Mouse (Mus musculus): ENCODE measurements around the gene Gpha2. TPM values are rescaled to one million over a fixed set of nuclear protein-coding genes. Genes with fewer than 3 reads are reported as not detected.

Gene Gpha2
- polyA plus RNA-seq, 1 experiment, result not detected

DNA sequence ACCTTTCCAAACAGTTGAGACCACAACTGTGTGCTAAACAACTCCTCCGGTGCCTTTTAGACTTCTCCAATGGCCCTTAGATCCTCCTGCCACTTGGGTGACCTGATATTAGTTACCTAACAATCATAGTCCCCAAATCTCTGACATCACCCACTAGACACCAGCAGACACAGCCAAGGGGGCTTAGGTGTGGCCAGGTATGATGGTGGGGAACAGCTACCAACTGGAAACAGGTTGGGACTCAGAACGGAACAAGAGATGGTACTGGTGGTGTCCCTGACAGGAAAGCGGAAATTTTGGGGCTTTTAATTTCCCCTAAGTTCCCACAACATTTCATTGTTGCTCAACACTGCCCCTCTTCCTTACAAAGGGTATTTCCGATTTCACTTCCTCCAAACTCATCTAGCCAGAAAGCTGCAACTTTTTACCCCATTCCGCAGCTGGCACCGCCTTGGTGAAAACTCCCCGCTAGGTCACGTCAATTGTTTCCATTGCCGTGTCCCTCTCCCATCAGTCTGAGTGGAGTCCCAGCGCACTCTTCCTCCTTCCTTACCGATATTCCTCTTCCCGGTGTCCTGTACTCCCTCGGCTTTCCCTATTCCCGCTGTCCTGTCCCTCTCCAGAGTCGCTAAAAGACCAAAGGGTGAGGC lies 49.7 kb downstream of the Gpha2 start:
- H3K4me1 ChIP-seq (ENCODE audit: control insufficient read depth), result peaks cover 69% of the 10 kb centered on the region
- H3K27me3 ChIP-seq (ENCODE audit: control insufficient read depth), result no peaks in the 10 kb centered on the region
- peak overlapping the region; percentile 74 for H3K4me3 ChIP-seq (replicated peaks)
- H3K36me3 ChIP-seq (ENCODE audit: control insufficient read depth), result peaks cover 28% of the 10 kb centered on the region
- no peak for TF ChIP-seq GATA1 (IDR thresholded peaks at IDR 0.05; ENCODE audit: low read length)
- TF ChIP-seq TAL1 (IDR thresholded peaks at IDR 0.05; ENCODE audit: low read length), result no peak
- H3K9me3 ChIP-seq (ENCODE audit: control insufficient read depth, low read length), result no peaks in the 10 kb centered on the region

DNA sequence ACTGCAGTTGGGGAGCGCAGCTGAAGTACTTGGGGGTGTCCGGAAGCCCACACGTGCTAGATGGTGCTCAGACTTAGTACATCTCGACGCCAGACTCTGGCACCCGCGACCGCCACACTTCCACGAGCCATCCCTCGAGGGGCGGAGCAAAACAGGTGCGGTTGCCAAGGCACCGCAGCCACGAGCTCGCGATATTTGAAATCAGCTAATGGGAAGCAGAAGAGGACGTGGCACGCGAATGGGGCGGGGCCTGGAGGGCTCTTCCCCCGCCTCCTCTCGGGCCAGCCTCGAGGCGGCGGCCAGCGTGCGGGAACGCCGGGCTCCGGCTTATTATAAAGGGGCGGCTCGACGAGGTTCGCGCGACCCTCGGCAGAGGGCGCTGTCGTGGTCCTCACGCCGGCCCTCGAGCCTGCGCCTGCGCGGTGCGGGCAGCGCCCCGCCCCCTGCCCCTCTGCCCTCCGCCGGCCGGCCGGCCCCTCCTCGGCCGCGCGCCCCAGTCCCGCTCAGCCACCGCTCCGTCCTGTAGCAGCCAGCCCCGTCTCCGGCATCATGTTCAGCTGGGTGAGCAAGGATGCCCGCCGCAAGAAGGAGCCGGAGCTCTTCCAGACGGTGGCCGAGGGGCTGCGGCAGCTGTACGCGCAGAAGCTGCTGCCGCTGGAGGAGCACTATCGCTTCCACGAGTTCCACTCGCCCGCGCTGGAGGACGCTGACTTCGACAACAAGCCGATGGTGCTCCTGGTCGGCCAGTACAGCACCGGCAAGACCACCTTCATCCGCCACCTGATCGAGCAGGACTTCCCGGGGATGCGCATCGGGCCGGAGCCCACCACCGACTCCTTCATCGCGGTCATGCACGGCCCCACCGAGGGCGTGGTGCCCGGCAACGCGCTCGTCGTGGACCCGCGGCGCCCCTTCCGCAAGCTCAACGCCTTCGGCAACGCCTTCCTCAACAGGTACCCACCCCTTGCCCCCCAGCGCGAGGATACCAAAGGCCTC lies 50.5 kb downstream of the Gpha2 start, which contains the start of gene Ehd1:
Gene Ehd1 (plus strand): TSS at position 300 of the 996 bp plus-strand sequence.
- Histone ChIP-seq H3K36me3 (ENCODE audit: control insufficient read depth) (peaks cover 37% of the 10 kb centered on the region), H3K27me3 (ENCODE audit: control insufficient read depth) (no peaks in the 10 kb centered on the region), H3K4me1 (ENCODE audit: control insufficient read depth) (peaks cover 77% of the 10 kb centered on the region), H3K9me3 (ENCODE audit: control insufficient read depth, low read length) (no peaks in the 10 kb centered on the region), H3K4me3 (replicated peaks) (peak within 1 kb of the TSS; percentile 74)
- TF ChIP-seq TAL1 (IDR thresholded peaks at IDR 0.05; ENCODE audit: low read length), result no peak
- no peak for TF ChIP-seq GATA1 (IDR thresholded peaks at IDR 0.05; ENCODE audit: low read length)

Other genes with a start within 250 kb of the Gpha2 start
- not detected in 2 replicates for gene Slc22a20, start 240.2 kb upstream of the Gpha2 start, polyA plus RNA-seq (2012)
- gene Capn1, start 210.5 kb upstream of the Gpha2 start, polyA plus RNA-seq (2012), result 38.5 and 46.1 TPM in 2 replicates
- 9.5 and 10.2 TPM in 2 replicates for gene Syvn1, start 179.8 kb upstream of the Gpha2 start, polyA plus RNA-seq (2012)
- gene Mrpl49, start 168.6 kb upstream of the Gpha2 start, polyA plus RNA-seq (2012), result 4.9 and 6.3 TPM in 2 replicates
- gene Fau, start 168.5 kb upstream of the Gpha2 start, polyA plus RNA-seq (2012), result 521 and 530 TPM in 2 replicates
- gene Znhit2, start 165.2 kb upstream of the Gpha2 start, polyA plus RNA-seq (2012), result 8.6 and 9.3 TPM in 2 replicates
- gene Tm7sf2, start 158.0 kb upstream of the Gpha2 start, polyA plus RNA-seq (2012), result 0.31 and 1.4 TPM in 2 replicates
- gene Vps51, start 149.1 kb upstream of the Gpha2 start, polyA plus RNA-seq (2012), result 3.9 and 4.9 TPM in 2 replicates
- not detected in 2 replicates for gene Tmem262, start 146.3 kb upstream of the Gpha2 start, polyA plus RNA-seq (2012)
- 0.06 TPM in 1 of 2 replicates, not detected in the other for gene Gm28374, start 144.1 kb upstream of the Gpha2 start, polyA plus RNA-seq (2012)
- 5.1 and 6.9 TPM in 2 replicates for gene Zfpl1, start 141.4 kb upstream of the Gpha2 start, polyA plus RNA-seq (2012)
- 2.2 and 2.3 TPM in 2 replicates for gene Cdca5, start 141.4 kb upstream of the Gpha2 start, polyA plus RNA-seq (2012)
- 1.3 and 1.4 TPM in 2 replicates for gene AC131692.1, start 132.0 kb upstream of the Gpha2 start, polyA plus RNA-seq (2012)
- gene Naaladl1, start 120.6 kb upstream of the Gpha2 start, polyA plus RNA-seq (2012), result 0.26 and 0.35 TPM in 2 replicates
- 7.2 TPM in 2 replicates for gene Sac3d1, start 107.7 kb upstream of the Gpha2 start, polyA plus RNA-seq (2012)
- 87.4 and 91.3 TPM in 2 replicates for gene Snx15, start 98.1 kb upstream of the Gpha2 start, polyA plus RNA-seq (2012)
- gene Batf2, start 85.4 kb upstream of the Gpha2 start, polyA plus RNA-seq (2012), result 0.03 TPM in 1 of 2 replicates, not detected in the other
- gene Arl2, start 84.8 kb upstream of the Gpha2 start, polyA plus RNA-seq (2012), result 9.5 and 10.8 TPM in 2 replicates
- gene Majin, start 42.0 kb upstream of the Gpha2 start, polyA plus RNA-seq (2012), result not detected in 2 replicates
- gene Ppp2r5b, start 9.5 kb downstream of the Gpha2 start, polyA plus RNA-seq (2012), result 2.8 and 3.0 TPM in 2 replicates
- 5.6 and 6.0 TPM in 2 replicates for gene Atg2a, start 15.3 kb downstream of the Gpha2 start, polyA plus RNA-seq (2012)
- gene Ehd1, start 50.3 kb downstream of the Gpha2 start, polyA plus RNA-seq (2012), result 31.6 and 32.9 TPM in 2 replicates
- 0.62 and 0.69 TPM in 2 replicates for gene Cdc42bpg, start 80.1 kb downstream of the Gpha2 start, polyA plus RNA-seq (2012)
- gene Men1, start 108.6 kb downstream of the Gpha2 start, polyA plus RNA-seq (2012), result 6.4 and 8.3 TPM in 2 replicates
- 1.2 and 2.1 TPM in 2 replicates for gene Map4k2, start 114.8 kb downstream of the Gpha2 start, polyA plus RNA-seq (2012)
- gene Sf1, start 137.3 kb downstream of the Gpha2 start, polyA plus RNA-seq (2012), result 134 and 140 TPM in 2 replicates
- 0.08 and 0.14 TPM in 2 replicates for gene Pygm, start 158.0 kb downstream of the Gpha2 start, polyA plus RNA-seq (2012)
- gene Rasgrp2, start 173.0 kb downstream of the Gpha2 start, polyA plus RNA-seq (2012), result 0.71 and 0.73 TPM in 2 replicates
- gene Nrxn2, start 192.4 kb downstream of the Gpha2 start, polyA plus RNA-seq (2012), result 0.03 TPM in 1 of 2 replicates, not detected in the other